Mouse (Mus musculus): ENCODE data around the gene AA792892. TPM values are rescaled to one million over a fixed set of nuclear protein-coding genes. Genes with fewer than 3 reads are reported as not detected.

The AA792892 gene
- under 1 TPM in 1 of 2 experiments, not detected in 1; 0.34 TPM for polyA plus RNA-seq (2017; shearing (Covaris generic))

GRCm38 (mm10) chr5:94339449-94339848 is at the start of gene AA792892:
TSS of gene AA792892 (plus strand) at chr5:94339749.

GRCm38 (mm10) chr5:94306696-94307095 is 32.9 kb upstream of the AA792892 start, which contains the start of gene A430089I19Rik:
TSS of gene A430089I19Rik (minus strand) at chr5:94306796.

GRCm38 (mm10) chr5:94314135-94314534 is 25.4 kb upstream of the AA792892 start, which contains the start of gene Gm6502:
TSS of gene Gm6502 (plus strand) at chr5:94314435.

Other genes with a start within 250 kb of the AA792892 start
- under 1 TPM in 1 of 2 experiments, not detected in 1; 0.59 TPM for gene Gm3106, start 121.7 kb upstream of the AA792892 start, polyA plus RNA-seq (2017; shearing (Covaris generic))
- gene A430089I19Rik, start 33.0 kb upstream of the AA792892 start, polyA plus RNA-seq (2017; shearing (Covaris generic)), result under 1 TPM in 1 of 2 experiments, not detected in 1; 0.58 TPM
- under 1 TPM in 1 of 2 experiments, not detected in 1; 0.47 TPM for gene Gm6502, start 25.3 kb upstream of the AA792892 start, polyA plus RNA-seq (2017; shearing (Covaris generic))
- under 1 TPM in 1 of 2 experiments, not detected in 1; 0.23 TPM for gene Gm7682, start 106.0 kb downstream of the AA792892 start, polyA plus RNA-seq (2017; shearing (Covaris generic))
- gene Gm3139, start 186.5 kb downstream of the AA792892 start, polyA plus RNA-seq (2017; shearing (Covaris generic)), result 1 to 10 TPM in 1 of 2 experiments, not detected in 1; 1.3 TPM

All from activated CD4-positive, CD25-positive, alpha-beta regulatory T cell (primary cell).